Mouse (Mus musculus) skeletal muscle tissue, adult 2 months (tissue): ENCODE measurements around the gene Olfr745.

Source experiments
- DNase-seq: peaks from one replicate; pipeline ENCODE4 v3.0.0-alpha.2; 2012; ENCODE audit warnings: low read depth, low spot score

The Olfr745 gene

GRCm38 (mm10) chr14:50639088-50639487, at the start of gene Olfr745:
Gene Olfr745, plus strand, starts transcription at chr14:50639388.
- no peak for DNase-seq

DNA sequence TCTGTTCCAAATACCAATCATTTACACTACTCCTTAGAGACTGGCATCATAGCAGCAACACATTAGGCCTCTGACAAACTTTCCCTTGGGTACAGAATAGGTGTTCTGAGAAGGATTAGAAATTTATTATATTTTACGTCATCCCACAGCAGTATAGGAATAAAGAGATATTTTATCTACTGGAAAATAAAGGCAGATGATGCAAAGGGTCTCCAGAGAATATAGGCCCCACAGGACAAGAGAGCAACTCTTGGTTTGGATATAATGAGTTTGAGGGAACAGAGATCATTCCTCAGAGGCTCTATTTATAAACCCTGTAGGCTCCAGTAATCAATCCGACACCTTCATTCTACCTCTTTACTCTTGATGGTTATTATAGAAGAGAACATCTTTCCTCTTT, 24.6 kb upstream of the Olfr745 start, which contains the start of gene Olfr744:
Gene Olfr744, plus strand, starts transcription at position 301 of the 400 bp plus-strand sequence.
- DNase-seq: no peak

DNA sequence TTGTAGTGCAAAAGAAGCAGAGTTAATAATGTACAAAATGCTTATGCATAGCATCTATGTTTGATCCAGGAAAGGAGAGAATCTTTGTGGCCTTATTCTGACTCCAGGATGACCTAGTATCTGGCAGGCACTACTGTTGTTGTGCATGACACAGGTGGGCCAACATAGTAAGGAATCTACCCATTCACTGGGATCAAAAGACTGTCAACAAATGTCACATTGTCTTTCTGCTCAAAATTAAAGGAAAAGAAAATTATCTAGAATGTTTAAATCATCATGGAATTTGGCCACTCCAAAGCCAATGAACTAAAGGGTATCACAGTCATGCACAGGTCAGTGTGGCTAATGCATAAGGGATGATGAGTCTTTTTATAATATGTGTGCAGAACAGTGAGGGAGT, 7.6 kb downstream of the Olfr745 start, which contains the start of gene Olfr746:
Gene Olfr746, plus strand, starts transcription at position 301 of the 400 bp plus-strand sequence.
- no peak for DNase-seq

DNA sequence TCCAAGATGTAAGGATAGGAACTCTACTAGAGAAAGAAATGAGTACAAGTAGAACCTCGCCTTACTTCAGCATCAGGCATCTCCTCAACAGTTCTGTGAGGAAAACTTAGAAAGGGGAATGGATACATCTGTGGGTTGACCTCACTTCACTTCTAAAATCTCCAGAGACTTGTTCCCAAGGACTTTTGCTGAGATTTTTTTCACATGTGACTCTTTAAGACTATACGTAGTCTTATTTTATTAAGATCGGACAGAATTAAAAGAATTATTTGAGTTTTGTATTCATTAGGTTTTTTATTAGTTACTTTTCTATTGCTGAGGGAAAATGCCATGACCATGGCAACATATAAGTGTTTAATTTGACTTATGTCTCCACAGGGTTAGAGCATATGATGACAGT, 53.9 kb downstream of the Olfr745 start, which contains the start of gene Olfr747:
Gene Olfr747, minus strand, starts transcription at position 101 of the 400 bp plus-strand sequence.
- DNase-seq: no peak
